Mouse (Mus musculus) forebrain, embryonic 12.5 days (tissue): ENCODE measurements around the gene Ppm1h. TPM values are rescaled to one million over a fixed set of nuclear protein-coding genes. Genes with fewer than 3 reads are reported as not detected.

ENCODE experiments used
- ATAC-seq: fragments of 200-750 bp; cut with Nextera tagmentation; 2 replicates; pipeline ENCODE4 v1.8.0; 2017; ENCODE audit warnings: moderate TSS enrichment; ENCODE audit not compliant: low FRiP score
- H3K27ac ChIP-seq: fragments of 300-500 bp; sonication (generic); 2 replicates; pipeline ENCODE4 v1.5.1; 2016; ENCODE audit warnings: mild to moderate bottlenecking
- H3K27me3 ChIP-seq: fragments of 300-500 bp; sonication (generic); 2 replicates; pipeline ENCODE4 v1.6.1; 2016; ENCODE audit warnings: mild to moderate bottlenecking
- H3K36me3 ChIP-seq: fragments of 300-500 bp; sonication (generic); replicated peaks from 2 replicates; pipeline ENCODE4 v1.6.1; 2016; ENCODE audit warnings: mild to moderate bottlenecking
- H3K4me1 ChIP-seq: fragments of 300-500 bp; sonication (generic); 2 replicates; pipeline ENCODE4 v1.6.1; 2016
- H3K4me2 ChIP-seq: fragments of 300-500 bp; sonication (generic); 2 replicates; pipeline ENCODE4 v1.6.1; 2016; ENCODE audit warnings: mild to moderate bottlenecking, moderate library complexity
- H3K4me3 ChIP-seq: fragments of 300-500 bp; sonication (generic); replicated peaks from 2 replicates; pipeline ENCODE4 v1.5.1; 2016; ENCODE audit warnings: mild to moderate bottlenecking
- H3K9ac ChIP-seq: fragments of 300-500 bp; sonication (generic); 2 replicates; pipeline ENCODE4 v1.6.1; 2016; ENCODE audit warnings: mild to moderate bottlenecking
- H3K9me3 ChIP-seq: fragments of 300-500 bp; sonication (generic); 2 replicates; pipeline ENCODE4 v1.6.1; 2016
- WGBS: fragments of 180-500 bp; shearing (Covaris S2); methylation state at CpG from one replicate; pipeline ENCODE4 v1.1.7; 2016; 5-methylcytosine and 5-hydroxymethylcytosine counted together
- polyA plus RNA-seq: library from polyadenylated mRNA; unstranded; fragments of >200 nt; fragmentation: Nextera tagmentation; extraction: Ambion mirVana; gene quantifications from 2 replicates; pipeline ENCODE4 v1.2.1, GENCODE M21; 2016

Ppm1h gene
- 4.0 and 5.1 TPM in 2 replicates for polyA plus RNA-seq

GRCm38 (mm10) chr10:122678541-122679436, at the start of gene Ppm1h:
Gene Ppm1h, plus strand, starts transcription at chr10:122678762.
- peaks cover 19% of the 10 kb centered on the region for H3K27me3 ChIP-seq
- peak within 1 kb of the TSS; percentile 73 for H3K4me3 ChIP-seq
- H3K4me1 ChIP-seq = peaks cover 23% of the 10 kb centered on the region
- H3K4me2 ChIP-seq = peak within 1 kb of the TSS; percentile 96
- peak; percentile 86 for ATAC-seq
- H3K27ac ChIP-seq = peak within 1 kb of the TSS; percentile 74
- no peaks in the 10 kb centered on the region for H3K36me3 ChIP-seq
- H3K9me3 ChIP-seq = no peaks in the 10 kb centered on the region
- H3K9ac ChIP-seq = peak within 1 kb of the TSS; percentile 78
- 1% methylated on average over 57 of the region's 94 CpGs for WGBS

- no peak for ATAC-seq
These were observed 49.6 kb upstream of the Ppm1h start for GRCm38 (mm10) chr10:122629003-122629402.

GRCm38 (mm10) chr10:122639879-122640278, 38.7 kb upstream of the Ppm1h start:
- no peak overlapping the region for H3K27ac ChIP-seq
- H3K36me3 ChIP-seq = no peaks in the 10 kb centered on the region
- no peak overlapping the region for H3K9ac ChIP-seq
- no peak overlapping the region for H3K4me2 ChIP-seq
- no peak for ATAC-seq
- WGBS = 91% methylated on average over 4 of the region's 4 CpGs
- no peaks in the 10 kb centered on the region for H3K4me1 ChIP-seq
- no peak overlapping the region for H3K4me3 ChIP-seq
- no peaks in the 10 kb centered on the region for H3K9me3 ChIP-seq
- no peaks in the 10 kb centered on the region for H3K27me3 ChIP-seq

More at GRCm38 (mm10) chr10:122629003-122629402, 49.6 kb upstream of the Ppm1h start:
- Histone ChIP-seq H3K4me1 (no peaks in the 10 kb centered on the region), H3K36me3 (no peaks in the 10 kb centered on the region), H3K27ac (no peak overlapping the region), H3K4me3 (no peak overlapping the region), H3K9ac (no peak overlapping the region), H3K9me3 (no peaks in the 10 kb centered on the region), H3K4me2 (no peak overlapping the region), H3K27me3 (no peaks in the 10 kb centered on the region)
- 68% methylated on average over 4 of the region's 4 CpGs for WGBS

GRCm38 (mm10) chr10:122641263-122641795, 37.2 kb upstream of the Ppm1h start:
- WGBS = 89% methylated on average over 8 of the region's 8 CpGs
- Histone ChIP-seq H3K9ac (no peak overlapping the region), H3K9me3 (no peaks in the 10 kb centered on the region), H3K4me2 (no peak overlapping the region), H3K4me1 (no peaks in the 10 kb centered on the region), H3K36me3 (no peaks in the 10 kb centered on the region), H3K27me3 (no peaks in the 10 kb centered on the region), H3K4me3 (no peak overlapping the region), H3K27ac (no peak overlapping the region)
- no peak for ATAC-seq

GRCm38 (mm10) chr10:122642125-122642524, 36.4 kb upstream of the Ppm1h start:
- H3K27ac ChIP-seq = no peak overlapping the region
- H3K36me3 ChIP-seq = no peaks in the 10 kb centered on the region
- no peaks in the 10 kb centered on the region for H3K4me1 ChIP-seq
- 85% methylated on average over 4 of the region's 4 CpGs for WGBS
- ATAC-seq = no peak
- no peaks in the 10 kb centered on the region for H3K9me3 ChIP-seq
- H3K9ac ChIP-seq = no peak overlapping the region
- H3K4me3 ChIP-seq = no peak overlapping the region
- no peaks in the 10 kb centered on the region for H3K27me3 ChIP-seq
- no peak overlapping the region for H3K4me2 ChIP-seq

- H3K27me3 ChIP-seq = no peaks in the 10 kb centered on the region
- H3K9ac ChIP-seq = no peak overlapping the region
- no peaks in the 10 kb centered on the region for H3K36me3 ChIP-seq
- ATAC-seq = no peak
- no peak overlapping the region for H3K4me3 ChIP-seq
- 92% methylated on average over 4 of the region's 4 CpGs for WGBS
- H3K9me3 ChIP-seq = no peaks in the 10 kb centered on the region
- H3K4me2 ChIP-seq = no peak overlapping the region
- H3K27ac ChIP-seq = no peak overlapping the region
- H3K4me1 ChIP-seq = no peaks in the 10 kb centered on the region
These were observed 26.6 kb upstream of the Ppm1h start for GRCm38 (mm10) chr10:122651932-122652331.

DNA sequence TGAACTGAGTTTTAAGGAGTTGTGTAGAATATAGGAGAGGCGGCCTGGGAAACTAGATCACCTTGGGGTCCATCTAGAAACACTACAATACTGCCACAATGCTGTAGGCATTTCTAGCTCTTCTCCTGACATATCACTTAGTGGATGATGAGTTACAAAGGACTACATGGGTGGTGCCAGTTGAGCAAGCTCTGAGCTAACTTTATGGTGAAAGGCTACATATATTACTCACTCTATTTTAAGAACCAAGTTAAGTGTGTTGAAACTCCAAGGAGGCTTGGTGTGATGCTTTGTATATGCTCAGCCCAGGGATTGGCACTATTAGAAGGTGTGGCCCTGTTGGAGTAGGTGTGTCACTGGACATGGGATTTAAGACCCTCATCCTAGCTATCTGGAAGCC, 26.0 kb upstream of the Ppm1h start:
- Histone ChIP-seq H3K9ac (no peak overlapping the region), H3K4me2 (no peak overlapping the region), H3K27ac (no peak overlapping the region), H3K36me3 (no peaks in the 10 kb centered on the region), H3K27me3 (no peaks in the 10 kb centered on the region), H3K9me3 (no peaks in the 10 kb centered on the region), H3K4me1 (no peaks in the 10 kb centered on the region), H3K4me3 (no peak overlapping the region)
- 96% methylated on average over 1 of the region's 1 CpGs for WGBS
- no peak for ATAC-seq

GRCm38 (mm10) chr10:122665652-122666051, 12.9 kb upstream of the Ppm1h start:
- Histone ChIP-seq H3K4me2 (no peak overlapping the region), H3K36me3 (no peaks in the 10 kb centered on the region), H3K9me3 (no peaks in the 10 kb centered on the region), H3K4me1 (no peaks in the 10 kb centered on the region), H3K4me3 (no peak overlapping the region), H3K27me3 (no peaks in the 10 kb centered on the region), H3K27ac (no peak overlapping the region), H3K9ac (no peak overlapping the region)
- 95% methylated on average over 1 of the region's 1 CpGs for WGBS
- ATAC-seq = no peak

DNA sequence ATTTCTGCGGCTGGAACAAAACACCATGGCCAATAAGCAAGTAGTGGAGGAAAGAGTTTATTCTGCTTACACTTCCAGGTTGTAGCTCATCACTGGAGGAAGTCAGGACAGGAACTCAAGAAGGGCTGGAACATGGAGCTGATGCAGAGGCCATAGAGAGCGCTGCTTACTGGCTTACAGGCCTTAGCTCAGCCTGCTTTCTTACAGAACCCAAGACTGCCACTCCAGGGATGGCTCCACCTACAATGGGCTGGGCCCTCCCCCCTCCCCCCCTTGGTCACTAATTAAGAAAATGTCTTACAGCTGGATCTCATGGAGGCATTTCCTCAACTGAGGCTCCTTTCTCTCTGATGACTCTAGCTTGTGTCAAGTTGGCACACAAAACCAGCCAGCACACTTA, 7.3 kb upstream of the Ppm1h start:
- no peaks in the 10 kb centered on the region for H3K36me3 ChIP-seq
- no peak for ATAC-seq
- H3K4me2 ChIP-seq = no peak overlapping the region
- H3K27me3 ChIP-seq = peaks cover 4% of the 10 kb centered on the region; the same call in 1 of the 2 replicates
- no peak overlapping the region for H3K4me3 ChIP-seq
- no peaks in the 10 kb centered on the region for H3K9me3 ChIP-seq
- no peaks in the 10 kb centered on the region for H3K4me1 ChIP-seq
- H3K27ac ChIP-seq = no peak overlapping the region
- 82% methylated on average over 2 of the region's 2 CpGs for WGBS
- H3K9ac ChIP-seq = no peak overlapping the region

DNA sequence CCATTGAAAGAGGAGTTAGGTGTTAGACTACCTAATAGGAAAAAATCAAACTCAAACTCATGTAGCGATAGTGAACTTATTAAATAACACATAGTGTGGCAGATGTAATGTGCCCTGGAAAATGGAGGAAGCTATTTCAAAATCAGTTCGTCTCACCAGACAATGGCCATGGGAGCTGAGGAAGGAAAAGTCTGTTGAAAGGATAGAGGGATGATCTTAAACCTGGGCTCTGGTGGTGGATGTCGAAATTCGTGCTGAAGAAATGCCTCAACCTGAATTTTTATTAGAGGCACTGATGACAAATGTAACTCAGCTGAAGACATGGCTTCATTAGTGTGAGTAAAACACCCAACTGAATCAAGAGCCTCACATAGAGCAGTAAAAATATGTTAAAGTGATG, 6.5 kb upstream of the Ppm1h start:
- Histone ChIP-seq H3K9me3 (no peaks in the 10 kb centered on the region), H3K27me3 (peaks cover 4% of the 10 kb centered on the region; the same call in 1 of the 2 replicates), H3K36me3 (no peaks in the 10 kb centered on the region), H3K9ac (no peak overlapping the region), H3K27ac (no peak overlapping the region), H3K4me3 (no peak overlapping the region), H3K4me2 (no peak overlapping the region), H3K4me1 (no peaks in the 10 kb centered on the region)
- WGBS = 87% methylated on average over 4 of the region's 4 CpGs
- no peak for ATAC-seq

- Histone ChIP-seq H3K27me3 (peaks cover 19% of the 10 kb centered on the region), H3K4me2 (peak overlapping the region; percentile 96), H3K4me1 (peaks cover 23% of the 10 kb centered on the region), H3K9me3 (no peaks in the 10 kb centered on the region), H3K4me3 (peak overlapping the region; percentile 73), H3K9ac (peak overlapping the region; percentile 78), H3K36me3 (no peaks in the 10 kb centered on the region), H3K27ac (peak overlapping the region; percentile 74)
- under 1% methylated on average over 32 of the region's 33 CpGs for WGBS
- ATAC-seq = no peak; the same call in 1 of the 2 replicates
These were observed 979 bp downstream of the Ppm1h start for GRCm38 (mm10) chr10:122679437-122680045.

- ATAC-seq = no peak
- 5% methylated on average over 19 of the region's 19 CpGs for WGBS
These were observed 2.0 kb downstream of the Ppm1h start for GRCm38 (mm10) chr10:122680387-122681084.

More at GRCm38 (mm10) chr10:122680387-122681084, 2.0 kb downstream of the Ppm1h start:
- peak overlapping the region; percentile 33; the same call in 1 of the 2 replicates for H3K9ac ChIP-seq
- H3K4me1 ChIP-seq = peaks cover 23% of the 10 kb centered on the region
- peak overlapping the region; percentile 96 for H3K4me2 ChIP-seq
- H3K27me3 ChIP-seq = peaks cover 15% of the 10 kb centered on the region
- H3K36me3 ChIP-seq = no peaks in the 10 kb centered on the region
- no peak overlapping the region for H3K27ac ChIP-seq
- no peaks in the 10 kb centered on the region for H3K9me3 ChIP-seq
- H3K4me3 ChIP-seq = peak overlapping the region; percentile 73
